Mouse (Mus musculus): Measurements from ENCODE around the gene Timeless. TPM values are rescaled to one million over a fixed set of nuclear protein-coding genes. Genes with fewer than 3 reads are reported as not detected.
"Not testable (repeated sequence)": the region's sequence is repeated elsewhere in the genome, so short reads cannot be mapped to it uniquely, and the experiment has no call there.

Timeless gene
- polyA plus RNA-seq, 1 experiment from 2014 or later: 66.6 TPM

DNA sequence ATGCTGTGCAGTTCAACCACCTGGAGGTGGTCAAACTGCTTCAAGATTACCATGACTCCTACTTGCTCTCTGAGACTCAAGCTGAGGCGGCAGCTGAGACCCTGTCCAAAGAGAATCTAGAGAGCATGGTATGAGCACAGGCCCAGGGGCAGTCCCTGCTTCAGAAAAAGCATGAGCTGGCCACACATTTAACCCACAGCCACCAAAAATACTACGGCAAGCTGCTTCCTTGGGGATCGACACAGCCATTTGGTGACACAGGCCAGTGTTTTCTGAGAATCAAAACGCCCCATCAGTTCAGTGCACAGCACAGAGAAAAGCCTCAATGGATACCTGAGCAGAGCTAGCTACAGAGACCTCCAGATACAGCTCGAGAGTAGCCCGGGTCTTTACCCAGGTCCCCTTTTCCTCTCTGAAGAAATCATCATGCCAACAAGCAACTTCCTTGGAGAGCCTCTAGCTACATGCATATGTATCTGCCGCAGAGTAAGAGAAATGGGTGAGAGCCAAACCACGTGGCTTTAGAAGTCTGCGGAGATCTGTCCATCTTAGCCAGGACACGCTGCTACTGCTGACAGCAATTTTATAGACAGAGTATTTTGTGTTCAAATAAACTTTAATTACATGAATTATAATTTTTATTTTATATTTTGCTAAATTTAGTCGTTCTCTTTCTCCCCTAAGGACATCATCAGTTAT is 22.4 kb upstream of the Timeless start:
- no peaks in the 10 kb centered on the region for H3K9me3 ChIP-seq (replicated peaks; ENCODE audit: control insufficient read depth, low read length)
- WGBS: 93% methylated on average over 11 of the region's 11 CpGs
- H3K36me3 ChIP-seq (replicated peaks; ENCODE audit: control insufficient read depth, insufficient read depth, low read depth, low read length): no peaks in the 10 kb centered on the region
- no peak overlapping the region for H3K4me3 ChIP-seq (ENCODE audit: low read depth, low read length)
- DNase-seq (ENCODE audit: low spot score) (no peak), ATAC-seq (replicated peaks; ENCODE audit: insufficient number of reproducible peaks, low FRiP score, low TSS enrichment, low read depth) (no peak)
- no peak overlapping the region for H3K4me2 ChIP-seq (ENCODE audit: low read depth, low read length)
- H3K9ac ChIP-seq (replicated peaks; ENCODE audit: low read length): no peak overlapping the region
- H3K27me3 ChIP-seq (ENCODE audit: control insufficient read depth, insufficient read depth, low read length): no peaks in the 10 kb centered on the region
- H3K27ac ChIP-seq (replicated peaks; ENCODE audit: low read depth, low read length): no peak overlapping the region
- H3K4me1 ChIP-seq (ENCODE audit: control insufficient read depth, insufficient read depth, low read length): peaks cover 2% of the 10 kb centered on the region; the same call in 1 of the 2 replicates

DNA sequence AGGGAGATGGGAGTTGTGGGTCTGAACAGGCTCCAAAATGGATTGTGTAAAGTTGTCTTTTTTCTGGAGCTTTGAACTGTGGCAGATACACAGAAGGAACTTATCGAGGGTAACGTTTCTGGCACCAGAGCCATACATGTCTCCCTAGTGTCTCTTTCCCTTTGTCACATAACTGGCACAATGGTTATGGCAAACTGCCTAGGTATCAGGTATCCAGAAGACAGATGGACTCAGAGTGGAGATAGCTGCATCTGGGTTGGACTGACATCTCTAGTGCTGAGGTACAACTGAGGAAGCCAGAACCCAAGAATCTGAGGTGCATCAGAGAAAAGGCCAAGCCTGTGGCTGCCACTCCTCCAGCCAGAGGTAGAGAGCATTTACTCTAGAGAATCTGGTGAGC is 21.7 kb upstream of the Timeless start:
- no peak for ATAC-seq (replicated peaks; ENCODE audit: insufficient number of reproducible peaks, low FRiP score, low TSS enrichment, low read depth)
- no peak overlapping the region for H3K4me3 ChIP-seq (ENCODE audit: low read depth, low read length)
- no peaks in the 10 kb centered on the region for H3K36me3 ChIP-seq (replicated peaks; ENCODE audit: control insufficient read depth, insufficient read depth, low read depth, low read length)
- peaks cover 2% of the 10 kb centered on the region; the same call in 1 of the 2 replicates for H3K4me1 ChIP-seq (ENCODE audit: control insufficient read depth, insufficient read depth, low read length)
- 89% methylated on average over 2 of the region's 2 CpGs for WGBS
- no peak overlapping the region for H3K9ac ChIP-seq (replicated peaks; ENCODE audit: low read length)
- H3K27ac ChIP-seq (replicated peaks; ENCODE audit: low read depth, low read length): no peak overlapping the region
- DNase-seq (ENCODE audit: low spot score): no peak
- no peaks in the 10 kb centered on the region for H3K27me3 ChIP-seq (ENCODE audit: control insufficient read depth, insufficient read depth, low read length)
- no peaks in the 10 kb centered on the region for H3K9me3 ChIP-seq (replicated peaks; ENCODE audit: control insufficient read depth, low read length)
- H3K4me2 ChIP-seq (ENCODE audit: low read depth, low read length): no peak overlapping the region

DNA sequence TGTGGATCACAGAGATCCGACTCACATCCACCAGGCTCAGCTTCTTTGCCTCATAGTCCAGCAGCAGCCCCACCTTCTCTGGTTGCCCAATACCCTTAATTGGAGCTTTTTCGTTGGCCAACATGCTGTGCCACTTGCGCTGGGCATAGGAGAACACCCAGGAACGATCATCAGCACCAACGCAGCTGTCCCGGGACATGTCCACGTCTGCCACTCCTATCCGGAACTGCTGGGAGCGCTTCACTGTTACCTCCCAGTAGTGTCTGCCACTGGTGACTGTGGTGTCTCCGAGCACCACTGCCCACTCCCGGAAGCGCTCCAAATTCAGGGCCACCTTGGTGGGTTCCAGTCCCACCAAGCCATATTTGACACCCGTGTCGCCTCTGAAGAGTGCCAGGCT is 20.9 kb upstream of the Timeless start:
- WGBS: 29% methylated on average over 14 of the region's 14 CpGs
- Histone ChIP-seq H3K4me2 (ENCODE audit: low read depth, low read length) (peak overlapping the region; percentile 80), H3K4me1 (ENCODE audit: control insufficient read depth, insufficient read depth, low read length) (peaks cover 2% of the 10 kb centered on the region; the same call in 1 of the 2 replicates), H3K36me3 (replicated peaks; ENCODE audit: control insufficient read depth, insufficient read depth, low read depth, low read length) (no peaks in the 10 kb centered on the region), H3K9ac (replicated peaks; ENCODE audit: low read length) (peak overlapping the region; percentile 73), H3K27ac (replicated peaks; ENCODE audit: low read depth, low read length) (no peak overlapping the region), H3K4me3 (ENCODE audit: low read depth, low read length) (peak overlapping the region; percentile 64), H3K9me3 (replicated peaks; ENCODE audit: control insufficient read depth, low read length) (no peaks in the 10 kb centered on the region), H3K27me3 (ENCODE audit: control insufficient read depth, insufficient read depth, low read length) (no peaks in the 10 kb centered on the region)
- DNase-seq (ENCODE audit: low spot score) (no peak), ATAC-seq (replicated peaks; ENCODE audit: insufficient number of reproducible peaks, low FRiP score, low TSS enrichment, low read depth) (0 out of 2 replicates have a peak, but pooled peaks have one; percentile 18)

DNA sequence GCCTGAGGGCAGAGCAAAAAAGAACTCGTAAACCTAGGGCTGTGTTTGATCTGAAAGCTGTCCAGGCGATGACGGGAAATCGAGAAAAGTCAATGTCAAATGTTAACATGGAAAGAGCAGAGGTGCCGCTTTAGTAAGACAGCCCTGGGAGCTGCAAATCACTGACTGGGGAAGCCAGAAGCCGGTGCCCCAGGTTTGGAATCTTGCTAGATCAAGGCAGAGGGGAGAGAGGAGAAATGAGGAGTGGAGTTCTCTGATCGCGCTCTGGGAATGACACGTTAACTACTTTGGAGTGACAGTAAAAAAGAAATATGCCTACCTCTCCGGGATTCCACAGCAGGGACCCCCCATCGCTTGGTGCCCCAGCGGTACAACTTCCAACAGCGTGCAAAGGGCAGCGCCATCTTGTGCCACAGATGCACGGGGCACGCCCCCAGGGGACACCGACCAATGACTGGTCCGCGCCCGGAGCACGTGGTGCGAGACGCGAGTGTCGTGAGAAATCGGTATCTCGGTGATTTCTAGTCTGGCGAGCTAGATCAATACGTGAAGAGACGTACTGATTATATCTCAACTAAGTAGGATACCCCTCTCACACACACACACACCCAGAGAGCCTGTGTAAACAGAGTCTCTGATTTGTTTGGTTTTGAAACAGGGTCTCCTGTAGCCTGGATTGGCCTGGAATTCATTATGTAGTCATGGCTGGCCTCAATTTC is 20.3 kb upstream of the Timeless start, which contains the start of gene Spryd4:
Gene Spryd4, minus strand, starts transcription at position 418 of the 719 bp plus-strand sequence.
- ATAC-seq (replicated peaks; ENCODE audit: insufficient number of reproducible peaks, low FRiP score, low TSS enrichment, low read depth): peak; percentile 89
- H3K9me3 ChIP-seq (replicated peaks; ENCODE audit: control insufficient read depth, low read length): no peaks in the 10 kb centered on the region
- peak within 1 kb of the TSS; percentile 64 for H3K4me3 ChIP-seq (ENCODE audit: low read depth, low read length)
- H3K27ac ChIP-seq (replicated peaks; ENCODE audit: low read depth, low read length): no peak within 1 kb of the TSS
- no peaks in the 10 kb centered on the region for H3K36me3 ChIP-seq (replicated peaks; ENCODE audit: control insufficient read depth, insufficient read depth, low read depth, low read length)
- peaks cover 2% of the 10 kb centered on the region; the same call in 1 of the 2 replicates for H3K4me1 ChIP-seq (ENCODE audit: control insufficient read depth, insufficient read depth, low read length)
- peak within 1 kb of the TSS; percentile 73 for H3K9ac ChIP-seq (replicated peaks; ENCODE audit: low read length)
- WGBS: under 1% methylated on average over 30 of the region's 30 CpGs
- peak; percentile 97 for DNase-seq (ENCODE audit: low spot score)
- H3K4me2 ChIP-seq (ENCODE audit: low read depth, low read length): peak within 1 kb of the TSS; percentile 80
- no peaks in the 10 kb centered on the region for H3K27me3 ChIP-seq (ENCODE audit: control insufficient read depth, insufficient read depth, low read length)

DNA sequence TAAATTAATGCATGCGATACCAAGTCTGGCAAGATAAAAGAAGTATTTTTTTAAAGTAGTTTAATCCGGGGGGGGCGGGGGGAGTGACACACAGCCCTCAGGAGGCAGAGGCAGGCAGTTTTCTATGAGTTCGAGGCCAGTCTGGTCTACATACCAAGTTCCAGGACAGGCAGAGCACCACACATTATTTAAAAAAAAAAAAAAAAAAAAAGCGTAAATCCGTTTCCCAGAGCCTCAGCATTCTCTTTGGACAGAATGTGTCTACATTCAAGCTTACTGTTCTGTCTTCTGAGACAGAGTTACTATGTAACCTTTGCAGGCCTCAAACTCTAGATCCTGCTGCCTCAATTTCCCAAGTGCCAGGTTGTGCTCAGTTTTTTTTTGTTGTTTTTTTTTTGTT is 19.7 kb upstream of the Timeless start:
- WGBS: 42% methylated on average over 6 of the region's 6 CpGs
- no peaks in the 10 kb centered on the region for H3K27me3 ChIP-seq (ENCODE audit: control insufficient read depth, insufficient read depth, low read length)
- H3K4me3 ChIP-seq (ENCODE audit: low read depth, low read length): peak overlapping the region; percentile 64
- no peak overlapping the region for H3K27ac ChIP-seq (replicated peaks; ENCODE audit: low read depth, low read length)
- no peaks in the 10 kb centered on the region for H3K36me3 ChIP-seq (replicated peaks; ENCODE audit: control insufficient read depth, insufficient read depth, low read depth, low read length)
- H3K4me1 ChIP-seq (ENCODE audit: control insufficient read depth, insufficient read depth, low read length): peaks cover 2% of the 10 kb centered on the region; the same call in 1 of the 2 replicates
- ATAC-seq (replicated peaks; ENCODE audit: insufficient number of reproducible peaks, low FRiP score, low TSS enrichment, low read depth): no peak
- H3K4me2 ChIP-seq (ENCODE audit: low read depth, low read length): peak overlapping the region; percentile 80
- H3K9me3 ChIP-seq (replicated peaks; ENCODE audit: control insufficient read depth, low read length): no peaks in the 10 kb centered on the region
- peak overlapping the region; percentile 40; the same call in 1 of the 2 replicates for H3K9ac ChIP-seq (replicated peaks; ENCODE audit: low read length)
- no peak for DNase-seq (ENCODE audit: low spot score)

DNA sequence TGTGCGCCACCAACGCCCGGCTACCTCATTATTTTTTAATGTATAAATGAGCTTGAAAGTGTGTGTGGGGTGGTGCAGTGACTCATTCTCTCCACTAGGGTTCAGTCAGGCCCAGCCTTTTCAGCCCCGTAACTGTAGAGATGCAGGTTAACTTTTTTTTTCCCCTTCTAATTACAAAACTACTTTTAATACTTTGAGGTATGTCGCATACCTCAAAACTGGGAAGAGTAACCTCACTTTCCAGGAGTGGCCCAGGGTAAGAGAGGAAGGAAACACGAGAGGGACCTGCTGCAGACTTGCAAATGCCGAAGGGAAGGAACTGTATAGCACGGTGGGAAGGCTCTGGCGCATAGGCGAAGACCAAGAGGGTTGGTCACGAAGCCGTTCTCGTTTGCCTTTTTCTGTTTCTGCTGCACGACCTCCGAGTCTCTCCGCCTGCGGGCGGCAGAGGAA is 19.0 kb upstream of the Timeless start:
- Histone ChIP-seq H3K4me3 (ENCODE audit: low read depth, low read length) (peak overlapping the region; percentile 20), H3K27me3 (ENCODE audit: control insufficient read depth, insufficient read depth, low read length) (no peaks in the 10 kb centered on the region), H3K4me2 (ENCODE audit: low read depth, low read length) (peak overlapping the region; percentile 36), H3K36me3 (replicated peaks; ENCODE audit: control insufficient read depth, insufficient read depth, low read depth, low read length) (no peaks in the 10 kb centered on the region), H3K4me1 (ENCODE audit: control insufficient read depth, insufficient read depth, low read length) (peaks cover 2% of the 10 kb centered on the region; the same call in 1 of the 2 replicates), H3K9ac (replicated peaks; ENCODE audit: low read length) (peak overlapping the region; percentile 37; the same call in 1 of the 2 replicates), H3K27ac (replicated peaks; ENCODE audit: low read depth, low read length) (no peak overlapping the region), H3K9me3 (replicated peaks; ENCODE audit: control insufficient read depth, low read length) (no peaks in the 10 kb centered on the region)
- DNase-seq (ENCODE audit: low spot score) (peak; percentile 76), ATAC-seq (replicated peaks; ENCODE audit: insufficient number of reproducible peaks, low FRiP score, low TSS enrichment, low read depth) (no peak)
- 3% methylated on average over 18 of the region's 18 CpGs for WGBS

DNA sequence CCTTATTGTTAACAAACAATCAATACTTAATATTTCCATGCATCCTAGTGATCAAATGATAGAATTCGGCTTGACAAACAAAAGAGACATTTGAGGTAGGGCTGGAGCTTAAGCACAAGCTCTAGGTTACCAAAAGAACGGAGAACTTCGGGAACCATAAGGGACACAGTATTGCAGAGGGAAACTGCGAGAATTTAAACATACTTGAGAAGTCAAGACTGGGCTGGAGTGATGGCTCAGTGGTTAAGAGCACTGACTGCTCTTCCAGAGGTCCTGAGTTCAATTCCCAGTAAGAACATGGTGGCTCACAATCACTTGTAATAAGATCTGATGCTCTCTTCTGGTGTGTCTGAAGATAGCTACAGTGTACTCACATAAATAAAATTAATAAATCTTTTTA is 17.8 kb upstream of the Timeless start:
- H3K4me3 ChIP-seq (ENCODE audit: low read depth, low read length); H3K36me3 ChIP-seq (replicated peaks; ENCODE audit: control insufficient read depth, insufficient read depth, low read depth, low read length); H3K9me3 ChIP-seq (replicated peaks; ENCODE audit: control insufficient read depth, low read length); ATAC-seq (replicated peaks; ENCODE audit: insufficient number of reproducible peaks, low FRiP score, low TSS enrichment, low read depth); DNase-seq (ENCODE audit: low spot score); H3K27me3 ChIP-seq (ENCODE audit: control insufficient read depth, insufficient read depth, low read length); H3K9ac ChIP-seq (replicated peaks; ENCODE audit: low read length); H3K4me2 ChIP-seq (ENCODE audit: low read depth, low read length); H3K4me1 ChIP-seq (ENCODE audit: control insufficient read depth, insufficient read depth, low read length); H3K27ac ChIP-seq (replicated peaks; ENCODE audit: low read depth, low read length): not testable (repeated sequence)
- WGBS: 85% methylated on average over 4 of the region's 4 CpGs

DNA sequence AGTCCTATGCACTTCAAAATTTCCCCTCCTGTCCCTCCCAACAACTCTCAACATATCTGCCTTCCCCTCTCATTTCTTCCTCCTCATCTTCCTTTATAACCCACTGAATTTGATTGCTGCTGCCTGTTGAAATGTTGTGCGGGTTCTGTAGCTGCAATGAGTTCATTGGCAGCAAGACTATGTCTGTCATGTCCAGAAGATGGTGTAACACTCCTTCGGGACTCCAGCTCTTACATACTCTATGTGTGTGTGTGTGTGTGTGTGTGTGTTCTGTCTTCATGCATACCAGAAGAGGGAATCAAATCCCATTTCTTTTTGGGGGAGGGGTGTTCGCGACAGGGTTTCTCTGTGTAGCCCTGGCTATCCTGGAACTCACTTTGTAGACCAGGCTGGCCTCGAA is 16.9 kb upstream of the Timeless start:
- no peak overlapping the region for H3K4me3 ChIP-seq (ENCODE audit: low read depth, low read length)
- WGBS: 92% methylated on average over 5 of the region's 5 CpGs
- H3K27ac ChIP-seq (replicated peaks; ENCODE audit: low read depth, low read length): no peak overlapping the region
- ATAC-seq (replicated peaks; ENCODE audit: insufficient number of reproducible peaks, low FRiP score, low TSS enrichment, low read depth) (no peak), DNase-seq (ENCODE audit: low spot score) (no peak)
- no peak overlapping the region for H3K4me2 ChIP-seq (ENCODE audit: low read depth, low read length)
- H3K27me3 ChIP-seq (ENCODE audit: control insufficient read depth, insufficient read depth, low read length): no peaks in the 10 kb centered on the region
- no peaks in the 10 kb centered on the region for H3K9me3 ChIP-seq (replicated peaks; ENCODE audit: control insufficient read depth, low read length)
- H3K9ac ChIP-seq (replicated peaks; ENCODE audit: low read length): no peak overlapping the region
- peaks cover 2% of the 10 kb centered on the region; the same call in 1 of the 2 replicates for H3K4me1 ChIP-seq (ENCODE audit: control insufficient read depth, insufficient read depth, low read length)
- H3K36me3 ChIP-seq (replicated peaks; ENCODE audit: control insufficient read depth, insufficient read depth, low read depth, low read length): no peaks in the 10 kb centered on the region

All from embryonic facial prominence, embryonic 11.5 days (tissue).